Mouse (Mus musculus) C2C12 (cell line): Measurements from ENCODE around the gene Bcl2a1c.
"Not testable (repeated sequence)": the region's sequence is repeated elsewhere in the genome, so short reads cannot be mapped to it uniquely, and the experiment has no call there.

Source experiments
- CTCF ChIP-seq: IDR thresholded peaks from one replicate; pipeline ENCODE4 v1.5.1; 2011; ENCODE audit not compliant: control insufficient read depth, insufficient read depth, insufficient read length
- MYOD1 ChIP-seq: IDR thresholded peaks from one replicate; pipeline ENCODE4 v1.6.1; 2011; ENCODE audit warnings: low read depth; ENCODE audit not compliant: control insufficient read depth, insufficient read length
- USF1 ChIP-seq: IDR thresholded peaks from one replicate; pipeline ENCODE4 v1.6.1; 2011; ENCODE audit warnings: low read depth, mild to moderate bottlenecking, control low read depth, moderate library complexity

GRCm38 (mm10) chr9:114369389-114369788, 39.5 kb downstream of the Bcl2a1c start:
- TF ChIP-seq CTCF, MYOD1, USF1: not testable (repeated sequence)
